Mouse (Mus musculus): ENCODE measurements around the gene Mtss1l.

Mtss1l gene

DNA sequence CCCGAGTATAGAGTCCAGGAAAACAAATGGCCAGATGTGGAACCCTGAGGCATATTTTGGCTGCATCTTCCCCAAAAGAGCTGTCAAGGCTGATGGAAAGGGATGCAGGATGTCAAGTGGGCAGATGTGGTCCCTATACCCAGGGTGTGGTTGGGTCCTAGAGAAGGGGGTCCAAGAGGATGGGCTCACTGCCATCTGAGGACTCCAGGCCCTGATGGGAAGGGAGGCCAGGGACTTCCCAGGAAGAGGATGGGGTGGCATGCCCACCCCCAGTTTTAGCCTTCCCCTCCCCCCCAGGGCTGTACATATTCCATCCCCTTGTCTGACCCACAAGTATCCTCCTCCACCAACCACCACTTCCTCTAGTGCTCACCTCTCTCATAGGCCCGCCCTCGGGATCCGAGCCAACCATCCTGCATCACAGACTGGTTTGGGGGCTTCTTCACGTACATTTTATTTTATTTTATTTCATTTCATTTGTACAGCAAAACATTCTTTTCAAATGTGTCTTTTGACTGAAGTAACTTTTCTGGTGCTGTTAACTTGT lies 19.4 kb downstream of the Mtss1l start:
- no peak for DNase-seq (ENCODE audit: low read depth)

DNA sequence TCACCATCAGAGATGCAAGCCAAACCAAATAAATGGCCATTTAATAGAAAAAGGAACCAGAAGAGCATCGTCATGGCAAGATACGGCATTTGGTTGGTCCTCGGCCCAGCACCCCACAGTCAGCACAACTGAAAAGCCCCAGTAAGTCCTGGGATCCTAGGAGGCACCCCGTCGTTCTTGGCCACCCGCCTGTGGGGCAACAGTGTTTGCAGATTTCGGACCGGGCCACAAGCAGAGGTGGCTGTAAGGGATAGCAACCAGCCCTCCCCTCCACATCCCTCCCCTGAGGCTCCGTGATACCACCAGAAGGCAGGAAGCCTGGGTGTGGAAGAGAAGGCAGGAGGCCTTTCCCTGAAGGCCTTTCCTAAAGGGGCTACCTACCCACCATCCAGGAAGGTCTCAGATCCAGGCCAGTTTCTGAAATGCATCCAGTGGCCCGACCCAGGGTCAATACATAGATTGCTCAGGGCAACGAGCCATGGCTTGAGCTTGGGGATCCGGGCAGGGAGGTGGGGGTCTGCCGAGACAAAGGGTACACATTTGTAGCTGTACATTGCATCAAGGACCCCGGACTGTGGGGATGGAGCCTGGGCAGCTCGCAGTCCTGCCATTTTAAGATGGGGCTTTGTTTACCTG lies 20.7 kb downstream of the Mtss1l start:
- no peak for DNase-seq (ENCODE audit: low read depth)

DNA sequence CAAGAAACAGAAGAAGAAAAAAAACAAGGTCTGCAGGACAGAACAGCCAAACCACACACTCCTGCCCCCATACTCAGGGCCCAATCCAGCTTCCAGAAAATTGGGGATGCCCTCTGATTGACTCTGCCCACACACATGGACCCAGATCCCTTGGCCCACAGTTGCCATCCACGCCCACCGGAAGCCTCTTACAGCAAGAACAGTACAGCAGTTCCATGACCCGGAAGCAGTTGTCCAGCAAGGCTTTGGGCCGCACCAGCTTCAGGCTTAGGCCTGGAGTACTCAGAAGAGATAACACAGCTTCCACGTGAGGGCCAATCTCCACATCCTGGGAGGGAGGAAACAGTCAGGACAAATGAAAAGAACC lies 21.2 kb downstream of the Mtss1l start:
- no peak for DNase-seq (ENCODE audit: low read depth)

DNA sequence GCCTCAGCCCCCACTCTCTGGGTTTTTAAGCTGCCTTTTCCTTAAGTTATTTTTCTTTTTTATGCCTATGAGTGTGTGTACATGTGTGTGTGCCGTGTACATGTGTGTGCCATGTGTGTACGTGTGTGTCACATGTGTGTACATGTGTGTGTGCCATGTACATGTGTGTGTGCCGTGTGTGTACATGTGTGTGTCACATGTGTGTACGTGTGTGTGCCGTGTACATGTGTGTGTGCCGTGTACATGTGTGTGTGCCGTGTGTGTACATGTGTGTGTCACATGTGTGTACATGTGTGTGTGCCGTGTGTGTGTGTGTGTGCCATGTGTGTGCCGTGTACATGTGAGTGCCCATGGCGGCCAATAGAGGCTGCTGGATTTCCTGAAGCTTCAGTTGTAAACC lies 23.9 kb downstream of the Mtss1l start:
- DNase-seq (ENCODE audit: low read depth) = no peak

DNA sequence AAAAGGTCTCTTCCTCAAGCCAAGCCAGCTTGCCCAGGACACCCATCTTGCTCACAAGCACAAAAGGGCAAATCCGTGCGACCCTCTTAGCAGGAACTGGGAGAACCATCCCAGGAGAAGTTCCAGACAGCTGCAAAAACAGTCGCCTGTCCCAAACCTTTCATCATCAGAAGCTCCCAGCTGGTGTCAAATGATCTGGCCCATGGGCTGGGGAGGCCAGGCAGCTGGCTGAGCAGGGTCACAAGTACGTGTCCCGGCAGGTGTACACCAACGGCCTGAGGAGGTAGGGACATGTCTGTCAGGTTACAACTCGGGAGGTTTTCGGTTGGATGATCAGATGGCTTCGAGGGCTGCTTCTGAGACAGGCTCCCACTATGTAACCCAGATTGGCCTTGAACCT lies 25.4 kb downstream of the Mtss1l start:
- no peak for DNase-seq (ENCODE audit: low read depth)

DNA sequence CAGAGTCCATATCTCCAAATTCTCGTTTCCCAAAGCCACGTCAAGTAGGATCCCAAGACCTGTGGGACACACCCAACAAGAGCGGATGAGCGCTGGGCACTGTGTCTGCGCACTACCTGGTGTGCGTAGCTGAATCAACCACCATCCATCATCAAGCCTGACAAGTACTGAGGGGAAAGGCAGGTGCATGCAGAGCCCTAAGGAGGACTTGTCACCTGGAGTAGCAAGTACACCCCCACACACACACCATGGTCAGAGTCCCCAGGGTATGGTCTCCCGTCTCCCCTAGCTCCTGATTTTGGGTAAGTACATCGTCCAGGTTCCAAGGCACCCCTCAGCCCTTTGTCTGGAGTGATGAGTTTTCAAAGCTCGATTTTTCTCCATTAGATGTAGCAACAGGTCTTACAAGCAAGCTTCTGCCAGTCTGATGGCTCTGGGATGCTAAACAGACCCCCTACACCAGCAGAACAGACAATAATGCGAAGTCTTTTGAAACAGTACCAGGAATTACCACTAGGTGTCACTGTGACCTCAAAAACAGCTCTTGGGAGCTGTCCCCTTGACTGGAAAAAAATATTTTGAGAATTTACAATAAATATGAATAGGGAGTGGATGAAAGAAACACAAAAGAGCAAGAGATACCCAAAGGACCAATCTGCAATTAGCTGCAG lies 28.4 kb downstream of the Mtss1l start:
- DNase-seq (ENCODE audit: low read depth) = peak; percentile 69

DNA sequence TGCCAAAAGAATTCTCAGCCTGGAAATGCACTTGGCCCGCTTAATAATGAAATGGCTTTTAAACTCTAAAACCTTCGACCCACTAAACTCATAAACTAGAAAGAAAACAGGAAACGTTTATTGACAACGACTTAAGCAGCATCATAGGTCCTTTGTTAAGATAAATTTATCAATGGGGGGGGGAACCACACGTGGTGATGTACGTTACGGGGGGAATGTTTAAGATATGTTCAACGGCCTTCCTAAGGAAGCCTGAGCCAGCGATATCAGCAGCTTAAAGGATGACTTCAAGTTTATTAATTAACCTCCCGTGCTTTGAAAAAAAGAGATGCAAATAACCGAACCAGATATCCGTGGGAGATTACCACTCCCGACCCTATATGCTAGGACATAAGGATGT lies 29.0 kb downstream of the Mtss1l start:
- no peak for DNase-seq (ENCODE audit: low read depth)

DNA sequence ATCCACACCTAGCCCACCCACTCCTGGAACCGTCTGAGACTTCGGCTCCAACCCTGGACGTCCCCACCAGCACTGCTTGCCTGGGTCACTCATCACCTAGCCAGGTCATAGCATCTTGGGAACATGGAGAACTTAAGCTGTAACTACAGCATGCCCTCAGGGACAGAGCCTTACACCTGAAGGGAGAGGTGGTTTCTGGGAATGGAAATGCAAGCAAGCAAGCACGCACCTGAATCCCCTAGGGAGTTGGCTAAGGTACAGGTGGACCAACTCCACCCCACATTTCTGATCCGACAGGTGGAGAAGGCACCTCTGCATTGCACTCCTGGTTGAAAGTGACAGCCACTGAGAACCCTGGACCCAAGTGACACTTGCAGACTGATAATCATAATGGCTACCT lies 30.2 kb downstream of the Mtss1l start:
- no peak for DNase-seq (ENCODE audit: low read depth)

DNA sequence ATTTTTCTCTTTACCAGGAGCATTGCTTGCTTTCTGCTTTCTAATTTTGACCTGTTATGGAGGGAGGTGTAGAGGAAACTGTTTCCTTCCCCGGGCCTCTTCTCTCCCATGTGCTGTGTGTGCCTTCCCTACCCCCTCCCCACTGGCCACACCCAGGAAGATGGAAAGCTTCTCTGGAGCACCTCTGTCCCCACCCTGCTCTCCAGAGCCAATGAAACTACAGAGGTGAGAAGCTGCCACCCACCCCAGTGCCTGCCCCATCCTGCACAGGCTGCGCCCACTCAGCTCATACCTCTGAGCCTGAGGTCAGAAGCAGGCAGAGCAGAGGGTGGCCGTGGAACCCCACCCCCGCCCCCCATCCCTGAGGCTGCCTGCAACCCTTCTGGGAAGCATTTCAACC lies 33.4 kb downstream of the Mtss1l start:
- no peak for DNase-seq (ENCODE audit: low read depth)

DNA sequence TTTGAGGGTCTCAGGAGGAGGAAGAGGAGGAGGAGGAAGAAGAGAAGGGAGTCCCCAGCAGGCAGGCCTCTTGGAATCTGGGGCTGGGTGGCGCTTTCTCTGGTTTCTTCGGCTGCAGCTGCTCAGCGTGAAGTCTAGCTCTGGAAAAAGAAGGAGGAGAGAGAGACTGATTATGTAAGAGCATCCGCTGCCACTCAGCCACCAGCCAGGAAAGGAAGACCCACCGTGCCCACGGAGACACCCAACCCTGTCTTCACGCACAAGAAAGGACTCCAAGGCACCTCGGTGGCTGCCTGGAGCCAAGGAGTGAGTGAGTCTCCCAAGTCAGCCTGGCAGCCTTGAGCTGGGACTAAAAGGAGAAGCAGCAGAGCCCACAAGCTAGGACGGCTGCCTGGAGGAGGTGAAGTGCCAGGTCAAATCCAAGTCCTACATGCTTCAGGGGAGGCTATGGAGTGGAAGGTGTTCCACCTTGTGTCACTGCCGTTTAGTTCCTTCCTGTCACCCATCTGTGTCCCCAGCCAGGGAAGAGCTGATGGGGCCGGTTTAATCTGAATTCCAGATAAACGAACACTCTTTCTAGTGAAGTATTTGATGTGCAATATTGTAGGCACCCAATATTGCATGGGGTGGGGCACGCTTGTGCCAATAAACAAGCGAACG lies 34.4 kb downstream of the Mtss1l start:
- DNase-seq (ENCODE audit: low read depth) = no peak

DNA sequence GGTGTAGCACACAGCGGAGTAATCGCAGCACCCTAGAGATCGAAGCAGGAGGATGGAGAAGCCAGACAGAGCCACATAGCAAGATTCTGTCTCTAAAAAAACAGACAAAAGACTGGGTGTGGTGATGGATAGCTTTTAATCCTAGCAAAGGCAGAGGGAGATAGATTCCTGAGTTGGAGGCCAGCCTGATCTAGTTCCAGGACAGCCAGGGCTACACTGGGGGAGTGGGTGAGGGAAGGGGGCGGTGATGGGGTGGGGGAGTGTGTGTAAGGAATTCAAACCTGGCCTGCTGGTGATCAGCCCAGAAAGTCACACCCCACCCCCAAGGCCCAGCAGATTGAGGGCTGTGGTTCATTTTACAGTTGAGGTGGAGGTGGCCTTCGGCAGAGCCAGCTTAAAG lies 34.9 kb downstream of the Mtss1l start:
- DNase-seq (ENCODE audit: low read depth) = no peak

DNA sequence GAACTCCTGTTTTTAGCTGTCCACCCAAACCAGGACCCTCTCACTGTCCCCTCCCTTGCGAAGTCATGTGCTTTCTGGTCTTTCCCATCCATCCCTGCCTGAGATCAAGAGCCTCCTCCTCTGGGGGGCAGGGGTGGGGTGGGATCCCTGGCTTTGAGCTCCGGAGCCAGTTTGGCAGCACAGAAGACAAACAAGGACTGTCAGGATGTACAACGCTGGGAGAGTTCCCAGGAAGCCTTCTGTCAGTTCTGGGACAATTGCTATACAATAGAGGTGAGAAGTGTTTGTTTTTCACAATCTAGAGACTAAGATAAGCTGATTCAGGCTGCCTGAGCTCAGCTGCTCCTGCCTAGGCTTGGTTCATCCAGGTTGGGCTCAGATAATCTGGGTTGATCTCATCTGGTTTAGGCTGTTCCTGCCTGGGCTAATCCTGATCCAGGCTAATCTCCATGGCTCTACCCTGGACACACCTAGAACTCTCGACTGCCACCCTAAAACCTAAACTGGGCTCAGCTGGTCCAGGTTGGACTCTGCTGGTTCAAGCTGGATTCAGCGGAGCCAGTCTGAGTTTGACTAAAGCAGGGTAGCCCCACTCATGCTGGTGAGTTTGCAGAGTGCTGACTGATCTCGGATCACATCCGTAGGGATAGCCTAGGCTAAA lies 39.1 kb downstream of the Mtss1l start:
- DNase-seq (ENCODE audit: low read depth) = no peak

DNA sequence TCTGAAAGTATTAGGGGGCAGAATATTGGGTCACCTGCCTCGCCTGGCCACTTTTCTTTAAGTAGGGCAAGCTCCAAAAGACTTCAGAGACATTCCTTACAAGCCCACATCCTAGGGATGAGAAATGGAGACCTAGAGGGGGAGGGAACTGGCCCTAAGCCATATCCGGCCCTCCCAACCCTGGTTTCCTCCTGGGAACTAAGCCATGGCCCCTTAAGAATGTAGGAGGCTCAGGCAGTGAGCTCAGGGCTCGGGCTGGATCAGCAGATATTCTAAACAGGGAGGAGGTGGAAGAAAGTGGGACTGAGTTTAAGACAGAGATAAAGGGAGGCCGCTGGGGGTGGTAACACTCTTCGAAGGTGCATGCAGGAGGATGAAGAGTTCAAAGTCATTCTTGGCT lies 39.9 kb downstream of the Mtss1l start:
- no peak for DNase-seq (ENCODE audit: low read depth)

DNA sequence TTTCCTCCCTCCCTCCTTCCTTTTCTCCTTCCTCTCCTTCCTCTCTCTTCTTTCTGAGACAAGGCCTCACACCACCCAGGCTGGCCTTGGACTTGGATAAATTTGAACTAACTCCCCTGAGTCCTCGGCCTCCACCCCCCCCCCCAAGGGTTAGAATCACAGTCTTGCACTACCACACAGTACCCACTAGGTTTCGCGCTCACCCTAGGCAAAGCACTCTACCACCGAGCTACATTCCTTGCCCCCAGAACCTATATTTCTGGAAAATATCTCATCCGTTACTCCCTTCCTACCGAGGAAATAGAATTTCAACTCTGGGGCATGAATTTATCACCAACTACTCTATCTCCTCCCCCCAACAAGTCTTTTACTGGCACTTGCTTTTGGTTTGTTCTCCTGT lies 40.7 kb downstream of the Mtss1l start:
- DNase-seq (ENCODE audit: low read depth) = no peak

DNA sequence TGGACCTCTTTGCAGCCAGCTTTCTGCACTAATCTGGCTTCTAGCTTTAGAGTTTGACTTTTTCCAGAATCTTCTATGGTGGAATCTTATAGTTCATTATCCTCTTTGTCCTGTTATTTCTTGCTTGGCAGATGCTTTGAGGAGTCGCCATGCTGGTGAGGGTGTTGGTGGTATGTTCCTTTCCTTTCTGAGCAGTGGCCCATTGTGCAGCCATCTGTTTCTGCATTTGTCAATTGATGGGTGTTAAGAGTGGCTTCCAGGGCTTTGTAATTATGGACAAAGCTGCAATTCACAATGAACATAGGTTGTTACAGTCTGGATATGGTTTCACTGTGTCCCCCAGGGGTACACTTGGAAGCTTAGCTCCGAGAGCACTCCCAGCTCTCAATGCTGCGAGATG lies 43.4 kb downstream of the Mtss1l start:
- DNase-seq (ENCODE audit: low read depth) = no peak

DNA sequence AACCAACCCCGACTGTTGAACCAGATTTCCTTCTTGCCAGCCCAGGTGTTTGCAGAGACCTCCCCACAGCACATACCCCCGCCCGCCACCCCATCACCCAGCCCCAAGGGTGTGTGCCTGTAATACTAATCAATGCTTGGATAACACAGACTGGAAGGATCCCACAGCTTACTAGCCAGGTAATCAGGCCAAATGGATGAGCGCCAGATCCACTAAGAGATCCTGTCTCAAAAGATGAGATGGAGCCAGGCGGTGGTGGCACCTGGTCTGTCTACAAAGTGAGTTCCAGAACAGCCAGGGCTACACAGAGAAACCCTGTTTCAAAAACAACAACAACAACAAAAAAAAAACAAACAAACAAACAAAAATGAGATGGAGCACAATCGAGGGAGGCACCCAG lies 46.0 kb downstream of the Mtss1l start:
- no peak for DNase-seq (ENCODE audit: low read depth)

DNA sequence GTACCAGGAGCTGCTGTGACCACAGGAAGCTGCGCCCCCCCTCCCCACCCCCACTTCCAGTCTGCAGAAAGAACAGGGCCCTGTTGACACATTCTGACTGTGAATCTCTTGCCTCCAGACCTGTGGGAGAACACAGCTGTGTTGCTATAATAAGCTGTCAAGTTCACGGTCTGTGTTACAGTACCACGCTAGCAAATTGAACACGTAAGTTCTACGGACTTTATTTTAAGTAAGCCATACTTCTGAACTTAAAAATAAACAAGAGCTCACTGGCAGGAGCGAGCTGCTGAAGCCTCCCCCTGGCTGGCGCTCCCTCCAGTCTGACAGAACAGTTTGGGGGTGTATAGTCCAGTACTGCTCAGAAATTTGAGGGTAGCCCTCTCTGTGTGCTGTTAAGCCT lies 51.2 kb downstream of the Mtss1l start:
- peak; percentile 22 for DNase-seq (ENCODE audit: low read depth)

DNA sequence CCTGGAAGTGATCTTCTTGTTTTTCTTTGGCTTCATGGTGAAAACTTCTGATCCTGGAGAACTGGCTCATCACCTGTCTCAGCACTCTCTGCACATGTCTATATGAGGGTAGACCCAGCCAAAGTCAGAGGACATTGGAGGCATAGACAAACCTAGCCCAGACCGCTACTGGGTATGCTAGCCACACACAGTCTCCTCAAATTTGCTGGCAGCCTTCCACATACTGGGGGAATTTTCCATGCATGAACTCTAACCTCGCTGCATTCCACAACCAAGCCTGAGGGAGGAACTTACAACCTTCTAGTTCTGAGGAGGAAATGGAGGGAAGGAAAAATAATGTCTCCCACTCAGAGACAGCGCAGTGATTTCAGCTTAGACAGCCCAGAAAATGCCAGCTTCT lies 52.8 kb downstream of the Mtss1l start:
- DNase-seq (ENCODE audit: low read depth) = no peak

DNA sequence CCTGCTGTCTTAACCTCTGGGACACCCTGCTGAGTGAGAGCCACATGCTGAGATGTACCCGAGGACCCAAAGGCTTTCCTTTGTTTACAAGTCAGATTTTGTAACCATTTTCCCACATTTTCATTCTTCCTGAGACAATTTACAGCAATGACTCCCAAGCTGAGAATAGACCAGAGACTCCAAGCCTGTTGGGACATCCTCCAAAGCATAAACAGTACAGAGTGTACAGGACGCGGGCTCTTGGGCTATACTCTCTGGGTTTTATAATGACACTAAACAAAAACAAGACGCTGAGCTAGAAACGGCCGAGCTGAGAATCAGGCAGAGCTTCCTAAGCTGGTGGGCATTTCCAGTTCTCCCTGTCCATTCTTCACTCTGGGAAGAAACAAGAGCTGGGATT lies 53.4 kb downstream of the Mtss1l start:
- DNase-seq (ENCODE audit: low read depth) = no peak

DNA sequence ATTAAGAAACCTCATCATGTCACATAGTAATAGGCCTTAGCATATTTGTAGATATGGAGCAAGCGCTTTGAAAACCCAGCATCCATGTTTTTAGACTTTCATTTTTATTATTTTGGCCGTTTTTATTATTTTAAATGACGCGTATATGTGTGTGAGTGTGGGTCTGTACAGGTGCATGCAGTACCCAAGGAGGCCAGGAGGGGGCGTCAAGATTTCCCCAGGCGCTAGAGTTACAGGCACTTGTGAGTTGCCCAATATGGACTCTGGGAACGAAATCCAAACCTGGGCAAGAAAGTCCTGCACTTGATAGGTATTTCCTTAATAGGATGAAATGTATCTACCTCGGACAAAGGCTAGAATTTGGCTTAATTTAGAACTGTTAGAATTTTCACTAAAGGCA lies 54.0 kb downstream of the Mtss1l start:
- no peak for DNase-seq (ENCODE audit: low read depth)

DNA sequence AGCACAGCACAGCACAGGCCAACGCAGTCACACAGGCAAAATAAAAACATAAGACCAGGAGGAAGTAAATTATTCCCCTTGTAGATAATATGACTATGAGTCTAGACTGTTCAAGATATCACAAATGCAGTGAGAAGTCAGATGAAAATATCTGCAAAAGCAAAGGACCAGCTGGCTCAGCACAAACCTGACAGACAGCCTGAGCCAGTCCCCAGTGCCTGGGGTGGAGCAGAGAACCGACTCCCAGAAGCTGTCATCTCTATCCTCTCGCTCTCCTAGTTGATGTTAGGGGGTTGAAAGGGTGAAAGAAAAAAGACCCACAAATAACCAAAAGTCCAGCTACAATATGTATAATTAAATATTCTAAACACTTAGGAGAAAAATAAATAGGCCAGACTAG lies 54.4 kb downstream of the Mtss1l start:
- no peak for DNase-seq (ENCODE audit: low read depth)

DNA sequence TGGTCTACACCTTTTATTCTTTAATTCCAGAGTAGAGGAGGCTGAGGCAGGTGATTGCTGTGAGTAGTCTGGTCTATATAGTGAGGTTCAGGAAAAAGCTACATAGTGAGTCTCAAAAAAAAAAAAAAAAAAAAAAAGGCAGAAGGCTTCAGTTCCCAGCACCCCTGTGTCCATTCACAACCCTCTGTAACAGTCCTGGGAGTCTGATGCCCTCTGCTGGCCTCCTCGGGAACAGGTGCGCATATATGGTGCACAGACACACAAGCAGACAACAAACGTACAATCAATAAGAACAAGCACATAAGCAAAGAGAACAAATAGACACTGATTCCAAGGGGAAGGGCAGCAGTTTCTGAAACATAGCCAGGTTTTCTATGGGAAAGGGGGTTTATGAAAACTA lies 55.1 kb downstream of the Mtss1l start:
- DNase-seq (ENCODE audit: low read depth) = no peak
